Mouse (Mus musculus) heart, postnatal 4 days (tissue): ENCODE results near the gene Adgrg3. TPM values are rescaled to one million over a fixed set of nuclear protein-coding genes. Genes with fewer than 3 reads are reported as not detected.

Experiments used
- DNase-seq: peaks from one replicate; pipeline ENCODE4 v3.0.0; 2021
- total RNA-seq, 2 experiments: library from RNA; stranded (reverse); gene quantifications; 2 replicates each; pipeline ENCODE4 v1.2.3; 2021

Gene Adgrg3
- total RNA-seq, 2 experiments from 2014 or later, result 3.3 to 3.8 TPM

GRCm38 (mm10) chr8:95025421-95025820 is 7.9 kb downstream of the Adgrg3 start:
- peak; percentile 39 for DNase-seq

- DNase-seq, result peak; percentile 41
These were observed 10.9 kb downstream of the Adgrg3 start for GRCm38 (mm10) chr8:95028391-95028790.

GRCm38 (mm10) chr8:95037106-95037925 is 19.8 kb downstream of the Adgrg3 start:
- DNase-seq, result peak; percentile 46

DNA sequence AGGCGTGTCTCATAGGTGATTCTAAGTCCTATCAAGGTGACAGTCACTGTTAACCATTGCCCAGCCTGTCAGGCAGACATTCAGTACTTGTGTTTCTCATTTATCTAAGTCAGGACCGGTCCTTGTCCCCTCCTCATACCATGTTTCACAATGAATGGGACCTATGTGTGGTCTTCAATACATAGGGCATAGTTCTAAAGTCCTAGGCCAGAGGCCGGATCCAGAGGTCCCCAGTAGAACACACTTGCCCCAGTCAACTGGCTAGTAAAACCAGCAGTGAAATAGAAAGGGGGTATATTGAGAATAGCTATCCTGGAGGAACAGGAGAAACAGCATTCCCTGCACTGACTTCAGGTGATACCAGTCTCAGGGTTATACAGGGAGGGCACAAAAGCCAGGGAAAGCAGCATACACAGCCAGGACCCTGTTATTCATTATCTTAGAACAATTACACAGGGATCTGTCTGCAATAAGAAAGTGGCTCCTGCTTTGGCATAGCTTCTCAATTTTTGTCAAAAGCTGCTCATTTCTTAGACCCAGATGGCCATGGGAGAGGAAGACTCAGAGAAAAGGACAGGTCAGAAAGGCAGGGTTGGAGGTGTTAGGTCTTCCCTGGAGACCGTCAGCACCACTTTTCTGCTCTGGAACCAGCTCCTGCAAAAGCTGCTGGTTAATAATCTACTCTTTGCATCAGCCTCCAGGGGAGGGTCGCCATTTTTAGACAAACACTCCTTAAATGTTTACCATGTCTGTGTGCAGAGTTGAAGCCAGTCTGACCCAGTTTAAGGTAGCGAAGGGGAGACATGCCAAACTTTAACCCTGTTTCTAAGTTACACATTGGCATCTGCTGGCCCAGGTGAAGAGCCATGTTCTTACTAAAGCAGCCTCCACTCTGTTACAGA is 24.6 kb downstream of the Adgrg3 start:
- no peak for DNase-seq

GRCm38 (mm10) chr8:95044811-95045210 is 27.3 kb downstream of the Adgrg3 start:
- DNase-seq, result no peak

- no peak for DNase-seq
These were observed 29.5 kb downstream of the Adgrg3 start for GRCm38 (mm10) chr8:95046982-95047381.

GRCm38 (mm10) chr8:95047884-95048680 is 30.6 kb downstream of the Adgrg3 start:
- no peak for DNase-seq

DNA sequence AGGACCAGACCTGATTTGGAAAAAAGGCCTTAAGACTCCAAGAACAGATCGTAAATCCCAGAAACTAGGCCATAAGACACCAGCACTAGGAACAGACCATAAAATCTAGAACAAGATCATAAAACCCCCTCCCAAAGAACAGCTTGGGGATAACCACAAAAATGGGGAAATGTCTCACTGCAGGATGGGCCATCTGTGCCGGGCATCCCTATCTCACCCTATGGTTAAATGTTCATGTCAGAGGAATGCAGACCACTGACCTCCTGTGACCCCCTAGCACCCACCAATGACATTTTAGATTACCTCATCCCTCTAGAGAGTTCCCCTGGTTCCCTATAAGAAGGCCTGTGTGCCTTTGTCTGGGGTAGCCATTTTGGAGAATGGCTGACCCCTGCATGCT is 32.1 kb downstream of the Adgrg3 start:
- no peak for DNase-seq

DNA sequence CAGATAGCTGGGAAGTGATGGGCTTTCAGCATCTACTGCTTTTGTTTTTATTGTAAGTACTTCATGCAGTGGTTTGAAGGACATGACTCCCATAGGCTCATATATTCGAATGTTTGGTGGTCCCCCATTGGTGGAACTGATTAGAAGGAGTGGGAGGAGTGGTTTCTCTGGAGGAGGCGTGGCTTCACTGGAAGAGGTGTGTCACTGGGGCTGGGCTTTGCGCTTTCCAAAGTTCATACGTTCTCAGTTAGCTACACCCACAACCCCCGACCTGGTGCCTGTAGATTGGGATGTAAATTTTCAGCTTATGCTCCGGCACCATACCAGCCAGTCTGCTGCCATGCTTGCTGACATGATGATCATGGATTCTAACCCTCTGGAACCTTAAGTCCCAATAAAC is 36.9 kb downstream of the Adgrg3 start:
- DNase-seq, result no peak

DNA sequence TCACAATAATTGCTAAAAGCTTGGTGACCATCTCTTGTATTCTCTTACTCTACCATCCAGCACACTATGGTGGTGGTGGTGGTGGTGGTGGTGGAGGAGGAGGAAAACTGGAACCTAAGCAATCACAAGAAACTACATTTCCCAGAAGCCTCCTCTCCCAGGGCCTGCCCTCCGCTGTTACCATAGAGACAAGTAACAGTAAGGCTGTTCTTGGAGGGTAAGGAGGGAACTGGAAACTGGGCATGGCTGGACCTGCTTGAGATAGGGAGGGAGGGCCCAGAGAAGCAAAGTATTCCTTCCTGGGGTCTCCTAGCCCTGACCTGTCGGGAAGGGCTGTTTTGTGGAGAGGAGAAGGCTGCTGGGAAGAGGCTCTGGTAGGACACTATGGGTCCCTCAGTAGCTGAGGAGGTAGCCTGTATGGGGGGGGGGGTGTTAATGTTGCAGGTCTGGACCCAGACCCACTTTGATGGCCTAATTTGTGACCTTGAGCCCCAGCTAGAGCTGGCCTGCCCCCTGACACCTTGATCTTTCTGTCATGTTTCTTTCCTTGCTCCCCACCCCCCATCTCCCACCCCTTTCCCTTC is 37.5 kb downstream of the Adgrg3 start, which contains the start of gene Drc7:
Gene Drc7 (plus strand): TSS at position 177 of the 584 bp plus-strand sequence.
- DNase-seq, result no peak

GRCm38 (mm10) chr8:95056414-95056813 is 38.9 kb downstream of the Adgrg3 start:
- no peak for DNase-seq

DNA sequence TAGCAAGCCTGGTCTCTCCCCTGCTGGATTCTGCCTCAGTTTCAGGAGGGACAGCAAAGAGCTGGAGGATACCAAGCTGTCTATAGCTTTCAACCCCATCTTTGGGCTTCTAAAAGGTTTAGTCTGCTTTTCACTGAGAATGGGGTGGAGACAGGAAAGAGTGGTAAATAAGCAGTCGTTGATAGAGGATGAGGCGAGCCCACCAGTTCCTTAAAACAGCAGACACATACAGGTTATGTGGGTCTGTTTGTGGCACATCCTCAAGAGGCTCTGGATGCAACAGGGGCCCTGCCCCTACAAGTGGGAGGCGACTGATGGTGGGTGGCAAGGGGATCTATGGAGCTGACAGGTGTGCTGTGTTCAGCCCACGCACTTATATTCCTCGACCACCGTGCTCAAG is 41.2 kb downstream of the Adgrg3 start:
- DNase-seq, result no peak

DNA sequence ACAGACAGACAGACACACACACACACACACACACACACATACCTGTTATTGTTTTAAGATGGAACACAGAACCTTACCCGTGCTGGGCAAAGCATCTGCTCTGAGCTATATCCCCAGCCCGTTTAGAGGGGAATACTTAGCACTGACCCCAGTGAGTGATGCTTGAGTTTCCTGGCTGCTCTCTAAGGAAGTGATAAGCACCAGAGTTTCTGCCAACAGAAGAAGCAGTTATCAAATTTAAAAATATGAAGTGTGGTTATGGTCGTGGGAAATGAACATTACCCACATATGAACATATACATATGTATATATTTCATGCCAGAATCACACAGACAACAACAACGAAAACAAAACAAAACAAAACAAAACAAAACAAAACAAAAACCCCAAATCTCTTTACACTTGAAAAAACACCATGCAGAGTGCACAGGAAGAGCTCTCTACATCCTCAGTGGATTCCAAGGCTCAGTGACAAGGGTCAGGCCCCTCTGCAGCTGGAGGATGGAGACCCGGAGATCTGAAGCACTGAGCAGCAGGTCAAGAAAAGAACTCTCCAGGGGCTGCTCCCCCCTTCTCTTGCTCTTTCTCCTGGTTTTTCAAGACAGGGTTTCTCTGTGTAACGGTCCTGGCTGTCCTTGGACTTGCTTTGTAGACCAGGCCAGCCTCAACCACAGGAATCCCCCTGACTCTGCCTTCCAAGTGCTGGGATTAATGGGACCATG is 42.5 kb downstream of the Adgrg3 start:
- DNase-seq, result no peak

DNA sequence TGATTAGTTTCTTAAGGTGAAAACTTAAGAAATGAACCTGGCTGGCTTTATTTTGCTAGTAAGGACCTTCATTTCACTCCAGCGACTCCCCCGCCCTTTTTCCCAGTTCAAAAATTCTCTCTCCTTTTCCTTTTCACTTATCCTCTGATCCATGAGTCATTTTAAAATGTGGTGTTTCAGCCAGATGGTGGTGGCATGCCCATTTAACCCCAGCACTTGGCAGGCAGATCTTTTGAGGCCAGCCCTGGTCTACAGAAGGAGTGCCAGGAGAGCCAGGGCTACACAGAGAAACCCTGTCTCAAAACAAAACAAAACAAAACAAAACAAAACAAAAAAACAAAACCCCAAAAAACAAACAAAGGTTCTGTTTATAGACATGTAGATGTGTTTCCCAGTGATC is 47.0 kb downstream of the Adgrg3 start:
- no peak for DNase-seq

GRCm38 (mm10) chr8:95067582-95067981 is 50.1 kb downstream of the Adgrg3 start:
- DNase-seq, result peak; percentile 69

DNA sequence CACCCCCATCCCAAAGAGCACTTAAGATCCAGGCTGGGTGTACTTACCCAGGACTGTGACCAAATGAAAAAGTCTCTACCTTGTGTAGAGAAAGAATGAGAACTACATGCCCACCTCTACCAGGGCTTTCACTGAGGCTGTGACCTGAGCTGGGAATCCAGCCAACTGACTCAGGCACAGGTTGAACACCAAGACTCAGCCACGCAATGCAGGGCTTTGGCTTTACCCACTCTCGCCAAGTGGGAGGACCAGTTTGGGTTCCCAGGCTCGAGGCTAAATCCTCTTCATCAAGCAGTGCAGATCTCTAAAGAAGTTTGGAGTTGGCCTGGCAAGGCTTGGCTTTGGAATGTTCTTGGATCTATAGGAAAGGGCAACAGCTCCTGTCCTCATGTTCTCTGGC is 58.0 kb downstream of the Adgrg3 start:
- no peak for DNase-seq

- no peak for DNase-seq
These were observed 58.7 kb downstream of the Adgrg3 start for GRCm38 (mm10) chr8:95076151-95076550.

GRCm38 (mm10) chr8:95078055-95078454 is 60.6 kb downstream of the Adgrg3 start:
- DNase-seq, result no peak

DNA sequence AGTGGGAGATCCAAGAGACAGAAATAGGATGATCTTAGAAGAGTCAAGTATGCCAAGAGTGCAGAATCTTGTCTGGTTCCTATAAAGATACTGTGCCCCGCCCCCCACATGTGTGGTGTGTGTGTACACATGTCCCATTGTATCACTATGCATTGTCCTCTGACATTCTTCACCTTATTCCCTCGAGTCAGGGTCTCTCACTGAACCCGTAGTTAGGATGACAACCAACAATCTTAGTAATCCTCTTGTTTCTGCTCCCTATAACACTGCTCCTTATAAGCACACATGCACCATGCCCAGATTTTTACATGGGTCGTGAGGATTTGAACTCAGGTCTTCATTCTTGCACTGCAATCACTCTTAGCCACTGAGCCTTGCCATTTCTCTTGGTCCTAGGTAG is 61.8 kb downstream of the Adgrg3 start:
- DNase-seq, result no peak

DNA sequence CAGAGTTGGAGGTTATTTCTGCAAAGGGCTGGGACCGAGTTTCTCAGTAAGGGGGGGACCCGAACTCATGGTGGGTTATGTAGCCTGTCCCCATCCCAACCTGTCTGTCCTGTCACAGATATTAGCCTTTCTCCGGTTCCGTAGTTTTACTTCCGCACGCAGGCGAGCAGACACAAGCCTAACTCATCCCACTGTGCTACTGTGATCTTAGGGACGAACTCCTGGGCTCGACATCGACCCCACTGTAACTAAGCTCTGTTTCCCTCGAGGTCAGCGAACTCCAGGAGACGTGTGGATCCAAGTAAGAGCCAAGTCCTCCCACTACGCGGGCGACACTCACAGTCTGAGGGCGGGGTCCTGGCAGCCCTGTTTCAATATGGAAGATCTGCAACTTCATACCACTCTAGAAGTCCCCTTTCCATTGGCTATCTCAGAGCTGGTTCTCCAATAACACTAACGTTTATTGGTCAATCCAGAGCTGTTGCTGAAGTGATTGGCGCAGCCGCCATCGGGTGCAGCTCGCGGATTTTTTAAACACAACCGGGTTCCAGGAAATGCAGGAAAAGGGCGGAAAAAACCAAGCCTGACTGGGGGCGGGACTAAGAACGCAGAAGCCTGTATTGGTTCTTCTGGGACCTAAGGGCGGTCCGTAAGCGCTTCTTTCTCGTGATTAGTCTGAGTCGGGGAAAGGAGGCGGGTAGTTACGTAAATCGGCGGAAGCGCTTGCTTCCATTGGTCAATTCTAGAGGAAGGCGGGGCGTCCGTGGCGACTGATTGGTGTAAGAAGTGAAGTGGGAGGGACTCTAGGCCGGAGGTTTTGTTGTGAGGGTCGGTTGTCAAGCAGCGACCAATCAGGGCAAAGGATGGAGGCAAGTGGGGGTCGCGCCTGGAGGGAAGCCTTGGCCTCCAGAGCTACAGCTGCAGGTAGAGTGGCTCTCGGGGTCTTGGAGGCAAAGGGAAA is 63.2 kb downstream of the Adgrg3 start, which contains the start of gene Katnb1:
Gene Katnb1 (plus strand): TSS at position 806 of the 961 bp plus-strand sequence.
- DNase-seq, result peak; percentile 98
